Mouse (Mus musculus) lung, postnatal 36 days (tissue): ENCODE measurements at regions not wholly inside any gene's neighbourhood (a gene's known extent, or its start where the extent isn't known, plus 50 kb on each side); places are given as distances from the start of the nearest gene placed in this dataset.
A peak's percentile ranks its signal among the peaks of the same experiment; 100 is the strongest.

Source experiments
- DNase-seq: peaks from one replicate; pipeline ENCODE4 v3.0.0; 2022; ENCODE audit warnings: mixed read lengths

DNA sequence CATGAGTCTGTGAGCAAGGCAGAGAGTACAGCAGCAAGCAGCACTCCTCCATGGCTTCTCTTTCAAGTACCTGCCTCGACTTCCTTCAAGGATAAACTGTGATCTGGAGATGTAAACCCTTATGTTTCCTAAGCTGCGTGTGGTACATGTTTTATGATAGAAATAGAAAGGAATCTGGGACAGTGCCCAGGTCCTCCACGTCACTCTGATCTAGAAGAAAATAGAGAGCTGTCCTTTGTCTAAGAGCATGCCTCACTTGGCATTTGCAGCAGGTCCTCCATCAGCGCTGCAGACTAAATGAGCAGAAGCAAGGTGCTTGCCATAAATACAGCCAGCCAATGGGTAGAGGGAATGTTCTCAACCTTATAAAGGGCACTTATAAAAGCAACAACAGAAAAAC lies 156.3 kb upstream of the Zfp618 start:
- DNase-seq: no peak

DNA sequence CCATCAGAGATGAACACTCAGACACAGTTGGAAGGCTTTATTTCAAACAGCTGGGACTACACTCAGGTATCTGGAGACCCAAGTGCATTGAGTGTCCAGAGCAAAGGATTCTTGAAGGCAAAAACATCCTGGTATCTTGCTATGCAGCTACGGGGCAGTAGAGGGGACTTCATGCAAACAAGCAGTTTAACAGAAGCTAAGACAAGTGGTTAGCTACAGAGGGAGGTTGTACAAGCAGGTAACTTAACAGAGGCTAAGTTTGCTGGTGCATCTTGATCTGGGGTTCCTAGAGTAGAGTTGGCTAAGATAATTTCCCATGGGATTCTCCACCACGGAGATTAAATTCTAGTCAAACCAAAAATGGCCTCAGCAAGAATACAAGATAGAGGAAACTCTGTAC lies 145.5 kb upstream of the Zfp618 start:
- DNase-seq: no peak

DNA sequence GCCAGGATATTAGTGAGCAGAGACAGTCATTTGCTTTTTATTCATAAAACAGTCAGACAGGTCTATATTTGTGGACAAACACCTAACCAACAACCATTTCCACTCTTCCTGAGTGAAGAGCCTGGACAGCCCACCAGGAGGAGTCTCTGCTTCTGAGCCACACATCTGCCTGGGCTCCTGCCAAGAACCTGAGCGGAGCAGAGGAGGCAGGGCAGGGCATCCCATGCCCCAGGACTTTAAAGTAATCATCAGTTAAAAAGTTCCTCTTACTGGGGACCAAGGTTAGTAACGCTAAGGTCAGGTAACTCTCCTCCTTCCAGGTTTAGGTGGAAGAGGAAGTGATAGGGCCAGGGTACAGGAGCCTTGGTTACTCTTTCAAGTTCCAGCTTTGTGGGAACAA lies 144.1 kb upstream of the Zfp618 start:
- DNase-seq: no peak

DNA sequence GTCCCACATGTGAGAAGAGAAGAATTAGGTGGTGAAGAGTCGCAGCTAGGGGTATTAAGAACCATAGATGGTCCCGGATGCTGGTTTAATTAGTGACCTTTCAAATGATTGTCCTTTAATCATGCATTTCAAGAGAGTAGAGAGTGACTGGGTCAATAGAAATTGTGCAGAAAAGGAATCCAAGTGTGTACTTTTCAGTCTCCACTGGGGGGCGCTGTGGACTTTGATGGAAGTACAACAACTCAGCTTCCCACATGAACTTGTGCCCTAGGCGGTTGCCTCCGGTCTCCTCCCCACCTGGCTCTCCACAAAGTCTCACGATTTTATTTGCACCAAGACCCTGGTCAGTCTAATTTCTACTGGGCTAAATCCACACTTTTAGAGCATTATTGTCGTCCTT lies 142.8 kb upstream of the Zfp618 start:
- peak; percentile 55 for DNase-seq

DNA sequence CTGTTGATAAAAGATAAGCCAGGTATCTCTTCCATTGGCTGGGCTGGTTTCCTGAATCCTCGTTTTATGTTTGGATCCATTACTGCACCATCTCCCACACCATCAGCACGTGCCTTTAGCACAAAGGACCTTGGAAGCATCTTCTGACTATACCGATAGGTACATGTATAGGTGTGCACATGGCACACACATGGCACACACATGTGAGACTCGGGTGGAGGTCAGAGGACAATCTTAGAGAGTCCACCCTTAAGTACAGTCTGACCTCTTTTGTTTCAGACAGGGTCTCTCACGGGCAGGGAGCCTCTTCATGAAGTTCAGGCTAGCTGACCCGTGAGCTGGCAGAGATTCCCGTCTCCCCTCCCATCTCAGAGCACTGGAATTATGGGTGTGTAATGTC lies 142.3 kb upstream of the Zfp618 start:
- no peak for DNase-seq

DNA sequence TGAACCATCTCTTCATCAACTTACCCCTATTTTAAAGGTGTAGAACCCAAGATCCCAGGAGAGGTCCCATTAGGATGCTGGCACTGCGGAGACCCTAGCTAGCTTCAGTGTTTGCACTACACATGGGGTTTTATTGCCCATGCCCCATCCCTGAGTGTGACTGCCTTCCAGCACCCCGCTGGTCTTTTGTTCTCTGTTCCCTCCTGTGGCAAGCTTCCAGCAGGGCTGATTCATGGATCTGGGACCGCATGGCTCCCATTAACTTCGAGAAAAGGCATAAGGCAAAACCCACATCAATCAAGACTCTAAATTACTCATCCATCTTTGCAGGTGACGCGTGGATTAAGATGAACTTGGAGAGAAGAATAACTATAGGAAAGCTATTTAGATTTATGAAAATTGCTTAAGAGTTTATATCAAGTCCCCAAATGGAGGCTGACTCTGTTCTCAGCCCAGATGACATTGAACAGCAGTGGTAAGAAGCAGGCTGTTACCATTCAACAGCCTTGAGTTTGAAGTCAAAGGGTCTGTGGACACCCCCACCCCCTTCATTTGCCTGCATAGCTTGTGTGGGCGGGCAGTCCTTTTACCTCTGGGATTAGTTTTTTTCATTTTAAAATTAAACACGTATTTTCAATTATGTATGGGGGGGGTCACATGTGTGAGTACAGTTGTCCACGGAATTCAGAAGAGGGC lies 141.7 kb upstream of the Zfp618 start:
- DNase-seq: no peak

DNA sequence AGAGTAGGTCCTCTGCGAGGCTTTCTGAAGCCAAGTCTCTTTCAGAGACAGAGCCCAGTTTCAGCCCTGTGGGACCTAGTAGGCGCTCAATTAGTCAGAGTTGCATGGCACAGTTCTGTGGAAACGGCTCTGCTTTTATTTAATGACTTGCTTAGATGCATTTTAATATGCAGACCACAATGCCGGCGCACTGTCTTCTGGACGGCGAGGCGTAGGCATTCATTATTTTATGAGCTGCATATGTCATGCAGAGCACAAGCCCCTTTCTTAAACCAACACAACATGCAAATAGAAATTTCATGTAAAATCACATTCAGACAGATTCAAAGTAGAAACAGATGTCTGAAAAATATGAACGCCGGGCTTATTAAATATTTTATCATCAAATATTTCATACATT lies 140.8 kb upstream of the Zfp618 start:
- DNase-seq: no peak

DNA sequence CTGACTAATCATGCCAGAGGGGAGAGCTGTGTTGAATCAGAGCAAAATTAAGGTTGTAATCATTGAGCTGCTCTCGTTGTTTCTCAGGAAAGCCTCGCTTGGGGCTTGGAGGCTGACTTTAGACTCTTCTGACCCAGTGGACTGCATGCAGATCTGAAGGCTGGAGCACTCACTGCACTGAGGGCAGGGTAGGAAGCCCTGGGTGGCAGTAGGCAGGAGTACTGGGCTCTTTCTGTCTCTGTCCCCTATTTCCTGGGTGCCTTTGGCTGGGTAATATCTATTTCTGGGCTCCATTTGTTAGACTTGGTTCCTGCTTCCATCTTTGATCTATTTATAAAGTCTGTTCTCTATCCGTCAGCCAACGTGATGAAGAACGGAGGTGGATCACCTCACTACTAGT lies 140.1 kb upstream of the Zfp618 start:
- no peak for DNase-seq

DNA sequence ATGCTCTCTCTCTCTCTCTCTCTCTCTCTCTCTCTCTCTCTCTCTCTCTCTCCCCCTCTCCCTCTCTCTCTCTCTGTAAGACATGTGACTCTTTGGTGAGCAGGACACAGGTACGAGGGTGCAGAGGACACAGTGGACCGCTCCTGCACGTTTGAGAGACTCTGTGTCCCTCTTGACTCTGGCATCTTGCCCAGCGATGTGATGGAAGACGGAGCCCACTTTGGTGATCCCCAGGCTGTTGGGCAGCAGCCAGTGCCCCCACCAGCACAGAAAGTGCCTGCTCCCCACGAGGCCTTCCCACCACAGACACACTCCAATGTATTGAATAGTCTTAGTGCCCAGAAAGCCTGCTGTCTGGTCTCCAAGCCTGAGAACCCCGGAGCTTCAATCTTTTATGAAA lies 136.4 kb upstream of the Zfp618 start:
- no peak for DNase-seq

DNA sequence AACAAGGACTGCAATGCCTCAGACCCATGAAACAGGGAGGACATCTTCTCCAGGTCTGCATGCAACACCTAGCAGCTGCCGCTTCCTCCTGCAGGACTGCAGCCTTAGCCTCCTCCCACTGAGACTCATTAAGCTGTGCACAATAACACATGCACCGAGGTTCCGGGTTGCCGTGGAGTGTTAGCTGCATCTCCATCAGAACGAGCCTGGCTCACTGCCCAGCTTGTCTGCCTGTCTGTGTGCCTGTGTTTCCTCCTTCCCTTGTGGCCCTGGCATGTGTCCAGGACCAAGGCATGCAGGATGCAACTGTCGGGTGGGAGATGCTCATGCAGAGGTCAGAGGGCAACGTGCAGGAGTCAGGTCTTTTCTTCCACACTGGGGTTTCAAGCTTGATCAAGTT lies 131.4 kb upstream of the Zfp618 start:
- DNase-seq: peak; percentile 18

DNA sequence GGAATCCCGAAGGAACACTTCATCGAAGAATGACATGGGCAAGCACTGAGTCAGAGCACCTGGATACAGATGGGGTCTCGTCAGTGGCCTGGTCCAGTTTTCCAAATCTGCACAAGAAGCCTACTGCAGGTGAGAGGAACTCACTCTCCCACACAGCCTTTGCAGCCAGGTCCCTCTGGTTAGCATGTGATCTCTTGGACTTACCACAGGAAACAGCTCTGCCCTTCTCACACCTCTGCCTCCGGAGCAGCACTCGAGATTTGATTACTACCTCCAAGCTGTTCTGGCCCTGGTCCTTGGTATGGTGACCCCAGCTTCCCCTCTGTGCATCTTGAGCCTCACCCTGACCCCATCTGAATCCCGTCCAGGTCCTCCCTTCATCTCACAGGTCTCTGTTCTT lies 128.5 kb upstream of the Zfp618 start:
- DNase-seq: no peak

DNA sequence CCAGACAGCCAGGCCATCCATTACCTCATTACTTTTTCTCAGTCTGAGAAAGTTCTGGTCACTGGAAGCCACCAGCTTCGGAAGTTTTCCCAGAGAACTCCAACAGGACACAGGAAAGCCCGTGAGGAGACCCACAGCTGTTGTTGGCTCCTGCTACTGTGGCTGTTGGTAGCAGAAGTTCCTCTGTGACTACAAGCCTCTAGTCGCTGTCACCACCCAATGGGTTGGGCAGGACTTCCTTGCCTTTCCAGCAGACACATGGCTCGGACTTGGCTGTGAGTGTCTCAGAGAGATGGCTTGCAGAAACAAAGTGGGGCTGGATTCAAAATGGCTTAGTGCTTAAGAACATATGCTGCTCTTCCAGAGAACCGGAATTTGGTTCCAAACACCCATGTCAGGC lies 114.8 kb upstream of the Zfp618 start:
- no peak for DNase-seq

DNA sequence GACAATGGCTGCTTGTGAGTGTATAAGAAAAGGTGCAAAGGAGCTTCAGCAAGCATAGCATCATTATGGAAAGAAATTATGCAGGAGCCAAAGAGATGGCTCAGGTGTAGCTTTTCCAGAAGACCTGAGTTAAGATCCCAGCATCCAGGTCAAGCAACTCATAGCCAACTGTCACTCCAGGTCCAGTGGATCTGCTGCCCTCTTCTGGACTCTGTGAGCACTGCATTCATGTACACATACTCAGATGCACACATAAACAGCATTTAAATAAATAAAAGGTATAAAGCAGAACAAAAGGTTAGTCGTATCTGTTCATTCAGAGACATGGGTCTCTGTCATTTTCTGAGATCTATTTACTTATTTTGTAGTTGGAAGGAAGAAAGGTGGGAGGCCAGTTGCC lies 112.0 kb upstream of the Zfp618 start:
- DNase-seq: peak; percentile 3

DNA sequence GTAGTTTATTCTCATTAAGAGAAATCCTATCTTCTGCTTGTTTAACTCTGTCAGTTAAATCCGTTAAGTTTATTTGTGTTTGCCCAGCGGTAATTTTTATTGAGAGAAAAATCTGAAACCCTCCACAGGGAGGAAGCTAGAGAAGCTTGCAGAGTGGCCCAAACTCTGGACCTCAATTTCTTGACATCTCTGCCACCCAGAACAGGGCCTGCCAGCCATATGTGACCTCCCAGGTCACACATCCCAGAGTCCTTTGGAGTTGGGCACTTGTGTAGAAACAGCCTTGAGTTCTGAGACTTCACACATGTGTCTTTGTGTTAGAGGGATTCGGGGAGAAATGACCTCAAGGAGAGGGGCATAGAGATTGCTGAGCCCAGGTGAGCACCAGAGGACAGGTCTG lies 109.0 kb upstream of the Zfp618 start:
- DNase-seq: no peak

DNA sequence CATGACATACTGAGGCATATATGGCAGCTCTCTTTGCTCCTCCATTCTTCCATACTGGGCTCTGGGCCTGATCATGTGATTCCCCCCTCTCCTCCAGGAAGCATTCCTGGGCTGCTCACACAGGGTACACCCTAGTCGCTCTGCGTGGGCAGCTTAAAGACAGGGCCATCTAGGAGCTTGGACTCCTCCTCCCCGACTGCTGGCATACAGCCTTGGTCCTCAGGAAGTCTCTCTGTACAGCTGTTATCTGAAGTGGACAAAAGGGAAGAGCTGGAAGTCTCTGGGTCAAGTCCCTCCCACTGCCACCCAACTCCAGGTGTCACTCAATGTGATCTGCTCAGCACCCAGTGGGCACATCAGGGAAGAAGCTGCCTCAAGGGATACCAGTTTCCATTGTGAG lies 102.6 kb upstream of the Zfp618 start:
- DNase-seq: no peak

DNA sequence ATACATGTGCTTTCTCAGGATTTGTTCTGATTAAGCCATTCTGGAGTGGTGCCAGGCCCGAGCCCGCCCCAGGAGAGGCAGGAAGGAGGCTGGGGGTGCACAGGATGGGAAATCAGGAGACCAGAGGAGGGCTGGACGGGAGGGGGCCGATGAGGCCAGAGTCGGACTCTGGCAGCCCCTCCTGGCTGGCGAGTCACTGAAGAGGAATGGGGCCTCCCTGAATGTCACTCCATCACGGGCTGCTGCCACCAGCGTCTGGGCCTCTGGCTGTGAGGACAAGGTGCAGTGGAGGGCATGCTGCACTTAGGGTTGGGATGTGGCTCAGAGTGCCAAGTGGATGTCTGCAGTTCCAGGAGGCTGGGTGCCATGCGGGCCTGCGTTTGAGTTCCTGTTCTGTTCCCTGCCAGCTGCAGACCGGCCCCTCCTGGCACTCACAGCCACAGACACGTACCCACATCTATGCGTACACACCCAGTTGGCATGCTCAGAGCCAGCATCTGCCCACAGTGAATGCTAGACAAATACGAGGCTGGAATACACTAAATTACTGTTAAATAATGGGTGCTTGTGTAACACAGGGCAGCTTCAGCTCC lies 94.9 kb upstream of the Zfp618 start:
- DNase-seq: peak; percentile 21

DNA sequence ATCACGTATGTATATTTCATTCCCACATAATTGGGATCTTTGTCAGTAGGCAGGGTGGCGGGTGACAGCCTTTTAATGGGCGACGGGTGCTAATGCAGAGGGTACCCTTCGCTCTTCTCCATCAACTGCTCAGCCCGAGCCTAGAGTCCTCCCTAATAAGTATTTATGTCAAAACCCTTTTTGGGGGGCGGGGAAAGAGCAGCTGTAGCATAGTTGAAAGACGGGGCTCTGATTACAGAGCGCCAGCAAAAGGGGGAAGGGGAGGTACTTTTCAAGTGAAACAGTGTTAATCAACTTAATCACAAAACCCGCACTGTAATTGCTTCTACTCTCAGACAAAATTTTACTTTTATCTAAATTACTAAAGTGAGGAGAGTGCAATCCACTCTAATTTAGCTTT lies 92.8 kb upstream of the Zfp618 start:
- no peak for DNase-seq

DNA sequence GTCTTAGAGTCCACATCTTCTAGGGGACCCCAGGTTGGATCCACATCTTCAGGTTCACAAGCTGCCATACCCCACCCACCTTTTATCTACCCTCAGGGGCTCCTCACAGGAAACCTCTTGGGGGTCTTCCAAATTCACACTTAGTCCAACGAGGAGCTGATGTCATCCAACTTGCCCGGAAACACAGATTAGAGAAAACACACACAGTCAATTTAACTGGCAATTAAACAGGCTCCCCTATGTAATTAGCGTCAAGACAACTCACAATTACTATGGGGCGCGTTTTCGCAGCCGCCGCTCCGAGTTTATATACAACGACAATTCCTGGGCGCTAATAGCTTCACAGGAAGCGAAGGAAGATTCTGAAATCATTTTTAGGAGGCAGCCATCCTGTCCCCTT lies 91.4 kb upstream of the Zfp618 start:
- DNase-seq: no peak

DNA sequence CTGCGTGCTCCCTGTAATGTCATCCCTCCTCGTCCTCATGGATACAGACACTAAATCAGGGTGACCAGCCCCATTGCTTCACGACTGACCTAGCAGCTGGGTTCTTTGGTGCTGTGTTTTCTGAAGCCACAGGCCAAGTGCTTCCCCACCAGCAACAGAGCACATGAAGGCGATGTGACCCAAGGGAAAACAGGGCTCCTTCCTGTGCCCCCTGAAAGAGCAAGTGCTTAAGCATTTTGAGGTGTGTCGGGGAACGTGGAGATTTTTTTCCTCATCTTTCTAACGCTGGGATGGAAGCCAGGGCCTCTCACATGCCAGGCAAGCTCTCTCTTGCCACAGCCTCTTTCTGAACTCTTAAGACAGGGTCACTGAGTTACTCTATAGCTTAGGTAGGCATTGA lies 87.3 kb upstream of the Zfp618 start:
- DNase-seq: no peak

DNA sequence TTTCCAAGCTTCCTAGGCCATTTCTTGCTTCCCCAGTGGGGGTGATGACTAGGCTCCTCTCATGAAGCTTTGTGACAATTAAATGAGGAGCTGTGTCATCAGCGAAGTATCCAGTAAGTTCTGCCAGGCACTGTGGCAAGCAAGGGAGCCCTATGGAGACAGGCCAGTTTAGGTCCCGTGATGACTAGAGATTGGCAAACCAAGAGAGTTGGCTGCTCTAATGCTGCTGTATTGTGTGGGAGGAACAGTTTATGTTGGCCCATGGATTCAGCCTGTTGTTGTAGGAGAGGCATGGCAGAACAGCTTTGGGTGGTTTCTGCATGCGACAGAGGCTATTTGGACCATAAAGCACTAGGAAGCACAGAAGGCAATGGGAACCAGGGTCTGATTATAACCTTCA lies 86.4 kb upstream of the Zfp618 start:
- DNase-seq: peak; percentile 29

DNA sequence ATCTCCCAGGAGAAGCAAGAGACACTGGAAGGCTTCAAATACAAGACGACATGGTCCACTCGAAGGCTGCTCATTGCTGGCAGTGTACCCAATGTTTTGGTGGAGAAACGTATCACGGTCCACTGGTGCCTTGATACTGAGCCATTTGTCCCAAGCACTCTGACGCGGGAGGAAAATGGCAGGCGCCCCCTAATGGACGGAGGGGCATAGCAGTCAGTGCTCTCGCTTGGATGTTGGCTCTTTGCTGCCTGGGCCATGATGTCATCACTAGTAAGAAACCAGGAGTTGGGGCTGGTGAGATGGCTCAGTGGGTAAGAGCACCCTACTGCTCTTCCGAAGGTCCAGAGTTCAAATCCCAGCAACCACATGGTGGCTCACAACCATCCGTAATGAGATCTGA lies 83.5 kb upstream of the Zfp618 start:
- no peak for DNase-seq

DNA sequence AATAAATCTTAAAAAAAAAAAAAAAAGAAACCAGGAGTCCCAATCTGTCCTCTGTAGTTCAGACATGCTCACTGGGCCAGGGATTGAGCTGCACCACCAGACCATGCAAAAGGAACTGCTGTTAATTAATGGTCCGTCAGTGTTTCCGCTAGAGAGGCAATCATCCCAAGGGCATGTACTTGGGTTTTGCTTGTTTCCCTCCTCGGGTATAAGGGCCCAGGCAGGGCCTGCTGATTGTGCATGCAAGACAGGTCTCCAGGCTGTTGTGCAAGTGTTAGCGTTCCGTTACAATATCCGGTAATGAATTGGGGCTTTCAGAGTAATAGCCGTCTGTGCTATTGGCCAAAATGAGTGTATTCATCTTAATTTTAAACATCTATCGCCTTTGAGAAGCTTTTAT lies 83.1 kb upstream of the Zfp618 start:
- DNase-seq: no peak

DNA sequence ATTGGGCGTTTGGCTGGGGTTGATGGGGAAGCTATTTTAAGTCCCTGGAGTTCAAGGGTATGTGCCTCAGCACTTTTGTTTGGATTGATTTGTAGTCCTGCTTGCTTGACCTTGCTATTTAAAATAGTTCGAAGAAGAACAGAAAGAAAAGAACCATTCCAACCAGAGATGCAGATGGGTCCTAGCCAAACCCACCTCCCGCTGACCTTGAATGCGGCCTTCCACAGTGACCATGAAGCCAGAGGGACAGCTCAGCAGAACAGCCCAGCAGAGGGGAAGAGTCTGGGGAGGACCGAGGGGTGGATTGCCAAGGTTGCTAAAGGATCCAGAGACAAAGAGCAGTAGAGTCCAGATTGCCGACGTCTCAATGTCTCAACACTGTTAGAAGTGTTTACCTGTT lies 76.6 kb upstream of the Zfp618 start:
- DNase-seq: no peak

DNA sequence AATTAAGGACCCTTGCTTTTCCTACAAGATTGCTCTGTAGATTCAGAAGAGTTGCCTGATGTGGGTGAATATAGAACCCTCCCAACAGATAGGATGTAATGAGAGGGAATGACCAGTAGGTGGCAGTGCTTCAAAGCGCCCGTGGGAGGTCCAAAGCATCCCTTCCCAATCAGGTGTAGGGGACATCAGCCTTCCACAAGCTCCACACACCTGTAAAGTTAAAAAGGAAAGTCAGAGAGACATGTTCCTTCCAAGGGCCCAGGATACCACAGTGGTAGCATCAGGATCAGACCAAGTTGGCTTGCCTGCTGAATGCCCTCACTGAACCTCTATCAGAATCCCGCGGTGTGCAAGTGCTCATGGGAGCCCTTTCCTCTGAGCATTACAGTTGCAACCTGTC lies 75.7 kb upstream of the Zfp618 start:
- peak; percentile 21 for DNase-seq
